Mouse (Mus musculus) left cerebral cortex, postnatal 10 days (tissue): Measurements from ENCODE around the gene Dlg2. TPM values are rescaled to one million over a fixed set of nuclear protein-coding genes. Genes with fewer than 3 reads are reported as not detected.
A peak's percentile ranks its signal among the peaks of the same experiment; 100 is the strongest.

Experiments used
- DNase-seq, 2 experiments: peaks; one replicate each; pipeline ENCODE4 v3.0.0; 2021 to 2022; ENCODE audit warnings: low spot score in 2 of 2, mixed read lengths in 1 of 2; ENCODE audit errors: extremely low spot score in 1 of 2
- intact Hi-C: fragments of 180-260 bp; cut with DNase I; formaldehyde crosslinking; loops from one replicate; pipeline ENCODE4 v1.15.1; 2025
- total RNA-seq, 2 experiments: library from RNA; stranded (reverse); gene quantifications; 2 replicates each; pipeline ENCODE4 v1.2.3; 2021

The Dlg2 gene
- total RNA-seq, 2 experiments from 2014 or later: 426 to 445 TPM

DNA sequence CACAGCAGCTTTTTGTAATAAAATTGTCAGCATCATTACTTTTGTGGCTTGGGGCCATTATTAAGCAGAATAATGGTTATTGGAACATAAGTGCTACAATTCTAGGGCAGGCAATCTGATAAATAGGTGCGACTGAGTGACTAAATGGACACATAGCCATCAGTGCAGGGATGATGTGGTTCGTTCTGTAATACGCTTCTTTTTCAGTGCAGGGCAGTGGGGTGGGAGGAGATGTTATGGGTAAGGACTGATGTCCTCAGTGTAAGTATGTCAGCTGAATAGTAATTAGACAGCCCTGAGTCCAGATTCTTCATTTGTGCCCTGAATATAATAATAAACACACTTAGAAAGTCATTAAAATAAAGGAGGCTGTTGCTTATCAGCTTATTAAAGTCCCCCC, 984.9 kb downstream of the Dlg2 start:
- DNase-seq: no peak
- intact Hi-C loops: no loop called here

DNA sequence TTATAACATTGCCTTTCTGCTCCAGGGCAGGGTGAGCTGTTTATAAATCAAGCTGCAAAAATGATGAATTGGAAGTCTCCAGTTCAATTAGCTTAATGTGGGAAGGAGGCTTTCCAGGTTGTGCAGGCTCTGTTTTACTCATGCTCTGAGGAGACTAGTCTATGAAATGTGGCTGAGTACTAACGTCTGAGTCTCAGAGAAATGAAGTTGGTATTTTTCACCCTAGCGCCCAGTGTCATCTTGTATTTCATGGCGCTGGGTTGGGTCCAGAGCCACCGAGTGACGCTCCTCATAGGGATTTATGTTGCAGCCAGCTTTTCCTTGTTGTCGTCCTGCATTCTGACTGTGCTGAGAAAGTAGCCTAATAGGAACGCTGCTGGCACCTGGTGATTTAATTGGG, 986.8 kb downstream of the Dlg2 start:
- intact Hi-C loops: no loop called here
- no peak for DNase-seq

GRCm38 (mm10) chr7:91467061-91467460, 990.6 kb downstream of the Dlg2 start:
- intact Hi-C loops: no loop called here

DNA sequence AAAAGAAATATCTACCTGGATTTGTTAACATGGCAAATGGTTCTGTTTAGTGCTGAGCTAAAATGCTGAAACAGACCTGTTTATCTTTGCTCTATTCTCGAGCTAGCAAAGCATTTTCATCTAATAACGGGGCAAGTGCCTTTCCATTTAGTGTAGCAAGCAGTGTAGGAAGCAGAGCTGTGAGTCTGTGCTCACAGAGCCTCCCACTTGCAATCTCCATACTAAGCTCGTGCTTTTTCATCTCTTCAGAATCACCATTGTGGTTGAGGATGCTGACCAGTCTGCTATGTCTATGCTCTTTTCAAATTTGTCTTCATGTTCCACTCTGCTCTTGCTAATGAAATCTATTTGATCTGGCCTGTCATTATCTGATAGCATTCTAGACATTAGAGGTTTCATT, 1002.7 kb downstream of the Dlg2 start:
- intact Hi-C loops: no loop called here
- DNase-seq: no peak

More at GRCm38 (mm10) chr7:91467061-91467460, 990.6 kb downstream of the Dlg2 start:
- no peak for DNase-seq

DNA sequence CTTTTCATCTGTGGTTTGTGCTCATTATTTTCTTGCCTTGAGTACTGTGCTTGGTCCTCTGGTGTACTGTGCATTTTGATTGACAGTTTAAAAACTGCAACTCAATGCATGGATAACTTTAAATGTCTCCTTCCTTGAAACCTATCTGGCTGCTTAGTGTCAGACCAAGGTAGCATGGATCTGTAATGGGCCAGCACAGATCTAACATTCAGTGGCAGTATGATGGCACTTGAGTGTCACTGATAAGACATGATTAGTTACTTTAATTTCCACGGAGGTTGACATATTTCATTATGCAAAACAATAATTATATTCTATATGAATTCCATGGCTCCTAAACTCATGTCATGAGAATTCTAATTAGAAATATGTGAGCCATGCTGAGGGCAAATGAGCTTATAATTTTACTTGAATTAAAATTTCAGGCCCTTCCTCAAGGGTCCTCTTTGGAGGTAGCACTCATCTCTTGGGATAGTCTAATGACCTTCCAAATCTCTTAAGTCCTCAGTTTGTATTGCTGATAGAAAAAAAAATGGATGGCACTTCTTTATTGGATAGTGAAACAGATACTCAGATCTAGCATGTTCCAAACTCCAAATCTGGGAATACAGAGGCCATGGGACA, 1005.2 kb downstream of the Dlg2 start:
- no peak for DNase-seq
- intact Hi-C loops: no loop called here

- no peak for DNase-seq
- intact Hi-C loops: no loop called here
These were observed 1016.8 kb downstream of the Dlg2 start for GRCm38 (mm10) chr7:91493234-91493633.

- no peak for DNase-seq
- intact Hi-C loops: no loop called here
These were observed 1019.1 kb downstream of the Dlg2 start for GRCm38 (mm10) chr7:91495526-91495925.

DNA sequence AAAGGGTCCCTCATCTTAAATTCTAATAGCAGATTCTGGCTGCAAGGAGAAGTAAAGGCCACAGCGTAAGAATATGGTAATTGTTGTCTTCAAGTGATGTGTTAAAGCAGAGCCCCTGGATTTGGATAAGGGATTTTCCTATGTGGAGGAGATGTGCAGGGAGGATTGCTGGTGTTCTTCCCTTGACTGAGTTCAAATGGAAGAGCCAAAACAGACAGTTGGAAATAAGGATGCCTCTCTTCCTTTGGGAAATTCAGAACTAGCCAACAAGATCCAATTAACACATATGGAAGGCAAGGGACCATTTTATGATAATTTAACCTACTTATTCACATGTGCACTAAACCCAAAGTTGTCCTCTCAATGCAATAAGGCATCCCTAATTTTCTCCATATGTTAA, 1034.6 kb downstream of the Dlg2 start:
- intact Hi-C loops: no loop called here
- DNase-seq: no peak

DNA sequence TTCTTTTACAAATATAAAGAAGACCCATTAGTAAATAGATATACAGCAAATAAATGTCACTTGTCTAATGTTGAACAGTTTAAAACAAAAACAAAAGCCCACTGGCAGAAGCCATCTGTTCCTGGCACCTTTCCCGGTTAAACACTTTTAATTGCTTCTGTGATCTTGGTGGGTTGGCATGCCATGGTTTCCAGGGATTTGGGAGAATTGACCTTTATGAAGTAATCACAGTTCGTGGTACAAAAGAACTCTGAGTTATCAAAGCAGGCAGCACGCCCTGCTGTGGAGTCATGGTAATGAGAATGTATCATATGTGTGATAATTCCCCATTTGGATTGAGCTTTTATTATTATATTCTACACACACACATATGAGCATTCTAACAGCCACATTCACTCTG, 1038.0 kb downstream of the Dlg2 start:
- DNase-seq: peak in 1 of 2 experiments; percentile 18
- intact Hi-C loops: no loop called here

DNA sequence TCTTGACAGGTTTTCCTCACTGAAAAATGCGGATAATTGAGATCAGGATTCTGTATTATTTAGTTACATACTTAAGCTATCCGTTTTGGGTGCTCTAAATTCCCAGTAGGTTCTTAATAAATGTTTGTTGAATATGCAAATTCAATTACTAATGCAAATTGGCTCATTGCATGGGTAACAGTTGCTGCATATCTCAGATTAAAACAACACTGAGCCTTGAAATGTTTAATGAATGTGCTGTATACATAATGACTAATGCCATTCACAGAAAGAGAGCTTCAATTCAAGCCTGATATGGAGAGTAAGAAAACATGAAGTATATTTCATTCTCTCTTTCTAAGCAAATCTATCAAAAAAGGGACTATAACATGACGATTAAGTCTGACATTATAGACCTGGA, 1039.8 kb downstream of the Dlg2 start:
- intact Hi-C loops: no loop called here
- DNase-seq: no peak

DNA sequence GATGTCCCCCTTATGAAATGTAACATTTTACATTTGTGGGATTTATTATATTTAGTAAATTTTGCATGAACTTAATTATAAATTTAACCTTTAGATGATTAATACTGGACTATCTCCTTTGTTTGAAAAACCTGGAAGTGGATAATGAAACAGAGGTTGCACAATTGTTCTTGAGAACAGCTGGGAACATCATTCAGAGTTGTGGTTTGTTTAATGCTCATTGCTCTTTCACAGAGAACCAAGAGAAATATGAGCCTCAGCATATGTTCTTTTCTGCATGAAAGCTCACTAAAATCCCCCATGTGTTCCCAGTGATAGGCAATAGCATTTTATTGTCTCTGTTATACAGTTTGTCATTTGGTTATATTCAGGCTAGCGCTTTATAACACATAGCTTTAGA, 1049.4 kb downstream of the Dlg2 start:
- DNase-seq: no peak
- intact Hi-C loops: no loop called here

DNA sequence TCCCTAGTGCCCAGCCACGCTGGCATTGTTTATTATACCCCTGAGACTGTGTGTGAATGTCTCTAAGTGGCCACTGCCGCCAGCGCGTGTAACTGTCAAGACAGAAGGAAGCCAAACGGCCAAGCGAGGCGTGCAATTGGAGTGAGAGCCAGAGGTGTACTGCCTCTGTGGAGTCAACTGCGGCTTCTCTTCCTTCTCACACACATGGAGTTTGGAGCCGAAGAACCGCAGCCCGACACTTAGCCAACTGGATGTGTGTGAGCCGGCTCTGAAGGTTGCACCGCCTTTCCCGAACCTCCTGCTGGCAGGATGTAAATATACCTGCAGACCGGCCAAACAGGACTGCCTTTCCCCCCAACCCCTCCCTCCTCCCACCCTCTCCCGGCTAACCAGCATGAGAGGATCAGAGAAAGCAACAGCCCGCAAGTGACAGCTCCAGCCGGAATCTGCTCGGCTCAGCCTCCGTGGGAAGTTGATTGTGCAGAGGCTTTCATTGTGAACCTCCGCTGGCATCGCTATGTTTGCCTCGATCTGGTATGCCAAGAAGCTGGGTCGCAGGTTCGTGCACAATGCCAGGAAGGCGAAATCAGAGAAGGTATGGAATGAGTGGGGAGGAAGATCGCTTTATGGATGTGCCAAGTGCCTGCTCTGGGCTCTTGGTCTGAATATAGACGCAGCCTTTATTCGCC, 1066.3 kb downstream of the Dlg2 start:
- intact Hi-C loops: no loop called here
- DNase-seq: peak; percentile 27 to 31

- no peak for DNase-seq
- intact Hi-C loops: no loop called here
These were observed 1066.8 kb downstream of the Dlg2 start for GRCm38 (mm10) chr7:91543286-91543650.

- no peak for DNase-seq
- intact Hi-C loops: no loop called here
These were observed 1068.1 kb downstream of the Dlg2 start for GRCm38 (mm10) chr7:91544600-91544999.

- DNase-seq: no peak
- intact Hi-C loops: no loop called here
These were observed 1072.3 kb downstream of the Dlg2 start for GRCm38 (mm10) chr7:91548796-91549195.

- peak in 1 of 2 experiments; percentile 23 for DNase-seq
- intact Hi-C loops: no loop called here
These were observed 1081.1 kb downstream of the Dlg2 start for GRCm38 (mm10) chr7:91557582-91557981.

DNA sequence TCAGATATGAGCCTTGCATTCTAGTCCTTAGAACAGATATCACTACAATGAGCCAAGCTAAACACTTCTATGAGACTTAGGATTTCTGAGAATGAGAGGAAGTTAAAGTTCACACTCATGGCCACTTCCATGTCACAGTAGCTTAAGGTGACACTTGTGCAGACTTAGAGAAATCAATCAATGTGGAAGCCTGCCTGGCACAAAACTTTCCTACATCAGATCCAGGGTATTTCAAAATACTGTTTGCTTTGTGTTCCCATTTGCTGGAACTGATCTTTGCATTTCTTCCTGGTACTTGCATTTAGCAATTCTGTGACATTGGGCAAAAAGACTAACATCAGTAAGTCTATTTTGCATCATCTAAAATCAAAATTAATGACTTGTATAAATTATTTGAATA, 1091.0 kb downstream of the Dlg2 start:
- DNase-seq: no peak
- intact Hi-C loops: no loop called here

DNA sequence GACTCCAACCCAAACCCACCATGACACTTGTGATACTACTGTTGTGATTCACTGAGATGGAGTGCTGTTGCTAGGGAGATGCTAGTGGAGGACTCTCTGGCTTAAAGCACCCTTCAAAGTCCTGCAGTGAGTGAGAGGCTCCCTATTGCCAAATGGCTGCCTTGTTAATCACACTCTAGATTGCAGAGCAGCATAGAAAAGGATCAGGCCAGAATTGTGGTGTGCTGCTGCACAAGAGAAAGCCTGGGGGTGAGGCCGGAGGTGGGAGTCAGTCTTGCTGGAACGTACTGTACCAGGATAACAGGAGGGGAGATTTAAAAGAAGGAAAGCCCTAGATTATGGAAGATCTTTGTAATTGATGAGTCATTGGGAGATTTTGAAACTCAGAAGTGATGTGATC, 1094.5 kb downstream of the Dlg2 start:
- intact Hi-C loops: no loop called here
- no peak for DNase-seq

DNA sequence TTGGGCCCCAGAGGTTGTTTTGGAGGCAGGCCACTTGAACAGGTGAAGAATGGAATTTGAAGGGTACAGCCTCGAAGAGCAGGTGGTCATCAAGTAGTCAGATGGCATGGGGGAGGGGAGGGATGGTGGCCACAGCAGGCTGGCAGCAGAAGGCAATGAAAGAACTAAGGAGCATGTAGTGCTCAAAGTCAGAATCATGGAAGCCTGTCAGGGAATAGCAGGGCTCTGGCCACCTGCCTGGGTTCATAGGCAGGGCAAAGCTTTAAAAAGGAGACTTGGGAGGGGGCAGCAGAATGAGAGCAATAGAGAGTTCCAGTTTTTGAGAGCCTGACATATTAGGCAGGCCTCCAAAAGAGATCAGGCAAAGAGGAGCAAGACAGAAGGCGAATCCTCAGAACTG, 1096.2 kb downstream of the Dlg2 start:
- peak in 1 of 2 experiments; percentile 22 for DNase-seq
- intact Hi-C loops: no loop called here

DNA sequence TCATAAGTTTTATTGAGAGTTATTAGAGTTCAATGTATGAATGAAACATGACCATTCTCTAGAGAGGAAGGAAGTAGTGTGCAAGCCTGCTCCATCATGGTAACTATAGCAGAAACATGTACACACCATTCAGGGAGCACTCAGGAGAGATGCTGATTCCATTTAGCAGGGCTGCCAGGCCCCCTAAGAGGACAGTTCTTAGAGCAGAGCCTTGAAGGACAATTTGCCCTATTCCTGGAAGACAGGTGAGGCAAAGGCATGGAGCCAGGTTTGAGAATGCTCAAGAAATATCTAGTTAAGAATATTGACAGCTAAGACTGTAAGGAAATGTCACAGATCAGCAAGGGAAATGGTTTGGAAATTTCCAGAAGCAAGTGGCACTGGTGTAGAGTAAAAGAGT, 1096.8 kb downstream of the Dlg2 start:
- no peak for DNase-seq
- intact Hi-C loops: no loop called here

- intact Hi-C loops: no loop called here
- DNase-seq: no peak
These were observed 1099.7 kb downstream of the Dlg2 start for GRCm38 (mm10) chr7:91576216-91576615.
